10 mouse cellular contexts compared by ENCODE assay signal in the genomic region with DNA sequence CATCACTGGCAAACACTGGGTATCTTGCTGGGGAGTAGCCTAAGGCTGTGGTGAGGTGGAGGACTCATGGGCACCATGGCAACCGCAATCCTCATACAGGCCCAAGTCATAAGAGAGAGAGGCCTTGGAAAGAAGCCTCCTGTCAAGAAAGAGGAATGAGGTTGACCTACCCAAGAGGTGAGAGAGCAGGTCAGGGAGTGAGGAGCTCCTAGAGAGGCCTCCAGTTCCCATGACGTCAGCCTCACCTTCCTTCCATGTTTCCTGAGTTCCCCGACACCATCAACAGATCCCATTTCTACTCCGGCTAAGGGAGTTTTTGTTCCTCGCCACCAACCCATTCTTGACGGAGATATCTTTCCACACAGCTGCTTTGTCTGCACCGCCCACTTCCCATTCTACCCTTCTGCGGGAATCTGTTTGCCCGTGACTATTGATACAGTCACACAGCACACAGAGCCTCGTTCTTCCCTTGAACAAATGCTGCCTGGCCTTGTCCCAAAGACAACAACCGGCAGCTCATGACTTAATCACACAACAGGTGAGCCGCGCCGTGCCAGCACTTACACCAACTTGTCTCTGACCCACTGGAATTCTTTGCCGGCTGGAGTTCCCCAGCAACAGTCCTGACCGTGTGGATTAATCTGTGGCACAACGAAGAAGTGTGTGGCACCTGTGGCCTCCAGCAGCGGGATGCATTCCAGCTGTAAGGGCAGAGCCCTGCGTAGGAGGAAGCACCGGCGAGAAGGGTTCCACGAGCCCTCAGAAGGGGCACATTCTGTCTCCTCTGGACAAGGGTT.
DNase-seq lines count a peak whose midpoint lies in the region; ATAC-seq and TF ChIP-seq lines count a peak whose summit lies in the region.
"Had no signal": no experiment of that assay in that cellular context is flagged by ENCODE, and none has a peak within 500 bp of the region (broad histone marks: within the 10 kb centered on the region; RNA-seq: fewer than 3 reads in every experiment).

No protein-coding gene starts in this region.

- no peaks in the 10 kb centered on the region for H3K27me3 ChIP-seq in limb, embryonic 12.5 days
- H3K27me3 ChIP-seq in limb, embryonic 10.5 days (ENCODE audit: low read depth, poor library complexity, severe bottlenecking) = no peaks in the 10 kb centered on the region
- no peaks in the 10 kb centered on the region for H3K27me3 ChIP-seq in heart, postnatal 0 days (ENCODE audit: control insufficient read depth, insufficient read depth, low read length)
- no peaks in the 10 kb centered on the region for H3K27me3 ChIP-seq in myocyte (ENCODE audit: control insufficient read depth, insufficient read depth, insufficient read length)
- H3K27me3 ChIP-seq in forebrain, postnatal 0 days (ENCODE audit: insufficient read depth, low read length) = no peaks in the 10 kb centered on the region

- H3K4me1 ChIP-seq in limb, embryonic 12.5 days (replicated peaks) = no peaks in the 10 kb centered on the region
- no peaks in the 10 kb centered on the region for H3K4me1 ChIP-seq in limb, embryonic 10.5 days
- H3K4me1 ChIP-seq in heart, postnatal 0 days (ENCODE audit: control insufficient read depth, insufficient read depth) = peaks cover 4% of the 10 kb centered on the region; the same call in 1 of the 2 replicates
- no peaks in the 10 kb centered on the region for H3K4me1 ChIP-seq in forebrain, postnatal 0 days (ENCODE audit: insufficient read depth)

- H3ac ChIP-seq in myocyte (ENCODE audit: control insufficient read depth, insufficient read length) = no peak overlapping the region

- peak; percentile 47; the same call in 1 of the 2 replicates for ATAC-seq in limb, embryonic 12.5 days (ENCODE audit: insufficient number of reproducible peaks, insufficient read depth, low FRiP score, low TSS enrichment, low read depth)
- ATAC-seq in heart, postnatal 0 days (ENCODE audit: insufficient read depth, low read depth) = peak; percentile 53; the same call in 1 of the 2 replicates
- no peak for ATAC-seq in forebrain, postnatal 0 days

- no peaks in the 10 kb centered on the region for H3K79me2 ChIP-seq in myocyte (ENCODE audit: control insufficient read depth, insufficient read depth)

- no peak for DNase-seq in limb, embryonic 10.5 days (ENCODE audit: low spot score)
- peak; percentile 41 for DNase-seq in heart, postnatal 0 days (ENCODE audit: low spot score)
- DNase-seq in liver = peak; percentile 40
- no peak for DNase-seq in adrenal gland, adult (ENCODE audit: inconsistent age in 2 of 2, low spot score in 1 of 2)
- no peak for DNase-seq in forebrain, postnatal 0 days
- DNase-seq: adrenal gland, postnatal 10 days; midbrain, embryonic 14.5 days had no signal

- no peak overlapping the region for H3K9ac ChIP-seq in limb, embryonic 12.5 days (replicated peaks)
- no peak overlapping the region for H3K9ac ChIP-seq in heart, postnatal 0 days (replicated peaks; ENCODE audit: low read depth, low read length)
- H3K9ac ChIP-seq in forebrain, postnatal 0 days = no peak overlapping the region

- H3K4me2 ChIP-seq in limb, embryonic 12.5 days = no peak overlapping the region
- H3K4me2 ChIP-seq in heart, postnatal 0 days (ENCODE audit: low read depth, low read length) = no peak overlapping the region
- peak overlapping the region; percentile 55 for H3K4me2 ChIP-seq in myocyte (ENCODE audit: low read depth)
- H3K4me2 ChIP-seq in forebrain, postnatal 0 days (ENCODE audit: low read depth) = no peak overlapping the region

- TF ChIP-seq EP300 in heart, postnatal 0 days (IDR thresholded peaks at IDR 0.05; ENCODE audit: low read depth) = no peak; the same call in 1 of the 2 replicates

- no peak for TF ChIP-seq POLR2A in myocyte (IDR thresholded peaks at IDR 0.05; ENCODE audit: insufficient read length, low read depth)

- 0 out of 2 replicates have a peak overlapping the region, but pooled peaks have one; percentile 17 for H3K27ac ChIP-seq in limb, embryonic 12.5 days
- no peak overlapping the region; the same call in 1 of the 2 replicates for H3K27ac ChIP-seq in limb, embryonic 10.5 days
- no peak overlapping the region for H3K27ac ChIP-seq in heart, postnatal 0 days (ENCODE audit: low read depth)
- H3K27ac ChIP-seq in forebrain, postnatal 0 days (ENCODE audit: low read depth, low read length) = no peak overlapping the region

- TF ChIP-seq CTCF in heart, postnatal 0 days (IDR thresholded peaks at IDR 0.05; ENCODE audit: low read depth) = no peak
- no peak for TF ChIP-seq CTCF in forebrain, postnatal 0 days (IDR thresholded peaks at IDR 0.05; ENCODE audit: low read depth)

- no peak overlapping the region for H3K4me3 ChIP-seq in limb, embryonic 12.5 days (replicated peaks)
- H3K4me3 ChIP-seq in limb, embryonic 10.5 days = no peak overlapping the region
- H3K4me3 ChIP-seq in heart, postnatal 0 days (ENCODE audit: low read depth, low read length) = no peak overlapping the region
- no peak overlapping the region for H3K4me3 ChIP-seq in myocyte
- H3K4me3 ChIP-seq in forebrain, postnatal 0 days (ENCODE audit: low read depth, low read length) = no peak overlapping the region
- H3K4me3 ChIP-seq: erythroblast, embryonic 14.5 days had no signal

- H3K9me3 ChIP-seq in limb, embryonic 12.5 days = no peaks in the 10 kb centered on the region
- H3K9me3 ChIP-seq in limb, embryonic 10.5 days (replicated peaks) = no peaks in the 10 kb centered on the region
- H3K9me3 ChIP-seq in heart, postnatal 0 days (replicated peaks; ENCODE audit: control insufficient read depth, low read length) = no peaks in the 10 kb centered on the region
- no peaks in the 10 kb centered on the region for H3K9me3 ChIP-seq in forebrain, postnatal 0 days (ENCODE audit: low read length)

- H3K36me3 ChIP-seq in limb, embryonic 12.5 days = no peaks in the 10 kb centered on the region
- no peaks in the 10 kb centered on the region for H3K36me3 ChIP-seq in limb, embryonic 10.5 days
- H3K36me3 ChIP-seq in heart, postnatal 0 days (replicated peaks; ENCODE audit: control insufficient read depth, insufficient read depth, low read length) = no peaks in the 10 kb centered on the region
- no peaks in the 10 kb centered on the region for H3K36me3 ChIP-seq in myocyte (ENCODE audit: control insufficient read depth, insufficient read depth)
- no peaks in the 10 kb centered on the region for H3K36me3 ChIP-seq in forebrain, postnatal 0 days (ENCODE audit: insufficient read depth)

- WGBS in limb, embryonic 12.5 days = 80% methylated on average over 22 of the region's 22 CpGs
- WGBS in limb, embryonic 10.5 days = 90% methylated on average over 22 of the region's 22 CpGs
- WGBS in heart, postnatal 0 days = 61% methylated on average over 22 of the region's 22 CpGs
- 75% methylated on average over 22 of the region's 22 CpGs for WGBS in forebrain, postnatal 0 days

TF ChIP-seq in myocyte, 11 proteins besides CTCF, POLR2A, EP300 and RAD21:
- peak; percentile 81 for TF ChIP-seq TCF3 (IDR thresholded peaks at IDR 0.05; ENCODE audit: insufficient read length, low read depth)
- TF ChIP-seq MYOG (IDR thresholded peaks at IDR 0.05; ENCODE audit: control insufficient read depth in 1 of 3, insufficient read depth in 1 of 3, insufficient read length in 2 of 3, low read depth in 2 of 3) = peak; percentile 72 to 96 (median 88)
- TF ChIP-seq E2F4 (IDR thresholded peaks at IDR 0.05; ENCODE audit: insufficient read depth) = no peak
- TF ChIP-seq SRF (IDR thresholded peaks at IDR 0.05; ENCODE audit: control insufficient read depth, insufficient read length, low read depth) = no peak
- no peak for TF ChIP-seq REST (IDR thresholded peaks at IDR 0.05; ENCODE audit: insufficient read depth, insufficient read length)
- TF ChIP-seq CEBPB (IDR thresholded peaks at IDR 0.05; ENCODE audit: insufficient read depth, poor library complexity, severe bottlenecking) = peak; percentile 41; the same call in 1 of the 2 replicates
- TF ChIP-seq MAX (IDR thresholded peaks at IDR 0.05; ENCODE audit: low read depth) = peak; percentile 21
- TF ChIP-seq POLR2AphosphoS2 (IDR thresholded peaks at IDR 0.05; ENCODE audit: insufficient read length, low read depth) = no peak
- peak; percentile 14 to 92 (median 85) for TF ChIP-seq MYOD1 (IDR thresholded peaks at IDR 0.05; ENCODE audit: control insufficient read depth in 1 of 3, insufficient read length in 2 of 3, low read depth in 2 of 3)
- peak; percentile 93 for TF ChIP-seq TCF12 (IDR thresholded peaks at IDR 0.05; ENCODE audit: insufficient read depth, poor library complexity, severe bottlenecking)
TF ChIP-seq in myocyte: peak in this region for 6.

Comparison
In these comparisons a context has a peak if more than half of its experiments do, and no peak if none do; other contexts are left out.
1. DNase-seq: peak in heart, postnatal 0 days (single experiment) and liver (single experiment); none in limb, embryonic 10.5 days (single experiment), adrenal gland, adult (0 of 2) and forebrain, postnatal 0 days (single experiment).